Mouse (Mus musculus) megakaryocyte, adult 5-6 weeks (primary cell): ENCODE results near the gene Tbx1. TPM values are rescaled to one million over a fixed set of nuclear protein-coding genes. Genes with fewer than 3 reads are reported as not detected.

ENCODE experiments used
- ATAC-seq: 2 replicates; pipeline ENCODE4 v1.8.0; 2016; ENCODE audit warnings: mild to moderate bottlenecking, inconsistent platforms; ENCODE audit not compliant: poor library complexity, severe bottlenecking
- total RNA-seq, 2 experiments: library from RNA; stranded (forward) in 1 of 2; stranded (reverse) in 1 of 2; fragments of 153-499, 151-499 nt in 1 of 2; fragments of 221-1000, 200-1000 nt in 1 of 2; gene quantifications; 2 replicates each; pipeline versions ENCODE4 v1.2.3 to v1.2.4; 2015 to 2017

Gene Tbx1
- total RNA-seq, 2 experiments from 2014 or later: not detected

DNA sequence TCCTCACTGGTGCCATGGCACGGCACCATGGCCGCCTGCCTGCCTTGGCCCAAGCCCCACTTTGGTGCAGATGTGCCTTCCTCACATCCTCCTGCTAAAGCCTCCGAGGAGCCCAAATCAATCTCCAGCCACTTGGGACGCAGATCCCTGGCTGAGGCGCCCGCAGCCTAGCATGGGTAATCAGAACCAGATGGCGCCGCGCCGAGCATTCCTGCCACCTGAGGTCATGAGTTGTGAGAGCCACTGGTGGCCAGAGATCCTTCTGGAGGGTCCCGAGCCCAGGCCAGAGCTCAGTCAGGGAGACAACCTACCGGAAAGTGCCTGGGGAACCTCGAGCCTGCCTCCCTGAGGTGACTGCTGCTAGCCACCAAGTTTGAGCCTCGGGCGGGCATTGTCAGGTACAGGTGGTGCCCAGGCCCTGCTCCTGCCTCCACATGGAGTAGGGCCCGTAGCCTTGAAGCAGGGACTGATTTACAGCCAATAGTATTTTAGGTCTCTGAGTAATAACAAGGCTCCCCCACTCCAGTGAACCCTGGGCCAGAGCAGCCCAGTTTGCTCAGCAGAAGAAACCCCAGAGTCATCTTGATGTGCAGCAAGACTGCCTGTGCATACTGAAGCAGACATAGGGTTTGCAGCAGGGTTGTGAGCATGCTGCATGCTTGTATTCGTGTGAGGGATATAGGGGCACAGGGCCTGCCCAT is 35.1 kb downstream of the Tbx1 start:
- ATAC-seq: no peak

DNA sequence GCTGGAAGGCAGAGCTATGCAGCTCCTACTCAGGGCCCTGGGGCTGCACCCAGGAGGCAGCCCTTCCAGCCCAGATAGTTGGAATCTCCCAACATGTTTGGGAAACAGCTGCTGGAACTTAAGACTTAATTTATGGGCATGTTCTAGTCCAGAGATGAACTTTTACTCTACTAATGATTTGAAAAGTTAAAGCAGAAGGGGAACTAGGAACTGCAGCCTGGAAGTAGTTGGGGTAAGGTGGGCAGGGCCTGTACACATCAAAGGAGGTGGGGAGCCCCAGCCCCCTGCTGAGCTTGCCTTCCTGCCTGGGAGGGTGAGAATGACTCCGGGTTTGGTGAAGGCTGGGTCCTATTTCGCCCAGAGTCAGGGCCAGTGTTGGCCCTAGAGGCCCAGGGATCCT is 35.8 kb downstream of the Tbx1 start:
- no peak for ATAC-seq

DNA sequence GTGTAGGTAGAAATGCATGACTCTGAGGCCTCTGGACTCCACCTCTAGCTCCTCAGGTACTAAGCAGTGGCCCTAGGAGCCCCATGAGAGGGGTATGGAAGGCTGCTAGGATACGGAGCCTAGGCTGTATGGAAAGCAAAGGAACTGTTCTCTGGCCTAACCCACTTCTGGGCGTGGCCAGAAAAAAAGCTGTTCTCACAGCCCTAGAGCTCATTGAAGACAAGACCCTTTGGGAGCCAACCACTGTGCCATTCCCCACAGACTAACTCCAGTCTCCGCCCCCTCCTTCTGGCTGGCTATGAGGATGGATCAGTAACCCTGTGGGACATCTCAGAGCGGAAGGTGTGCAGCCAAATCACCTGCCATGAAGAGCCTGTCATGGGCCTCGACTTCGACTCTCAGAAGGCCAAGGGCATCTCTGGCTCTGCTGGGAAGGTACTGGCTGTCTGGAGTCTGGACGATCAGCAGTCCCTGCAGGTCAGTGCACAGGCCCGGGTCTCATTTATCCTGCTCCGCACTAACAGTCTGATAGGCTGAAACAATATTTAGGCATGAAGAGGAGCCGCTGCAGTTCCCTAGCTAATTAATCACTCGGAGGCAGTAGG is 38.3 kb downstream of the Tbx1 start:
- ATAC-seq: no peak

GRCm38 (mm10) chr16:18551604-18552003 is 38.9 kb downstream of the Tbx1 start:
- no peak for ATAC-seq

GRCm38 (mm10) chr16:18547891-18548290 is 42.6 kb downstream of the Tbx1 start:
- no peak for ATAC-seq

DNA sequence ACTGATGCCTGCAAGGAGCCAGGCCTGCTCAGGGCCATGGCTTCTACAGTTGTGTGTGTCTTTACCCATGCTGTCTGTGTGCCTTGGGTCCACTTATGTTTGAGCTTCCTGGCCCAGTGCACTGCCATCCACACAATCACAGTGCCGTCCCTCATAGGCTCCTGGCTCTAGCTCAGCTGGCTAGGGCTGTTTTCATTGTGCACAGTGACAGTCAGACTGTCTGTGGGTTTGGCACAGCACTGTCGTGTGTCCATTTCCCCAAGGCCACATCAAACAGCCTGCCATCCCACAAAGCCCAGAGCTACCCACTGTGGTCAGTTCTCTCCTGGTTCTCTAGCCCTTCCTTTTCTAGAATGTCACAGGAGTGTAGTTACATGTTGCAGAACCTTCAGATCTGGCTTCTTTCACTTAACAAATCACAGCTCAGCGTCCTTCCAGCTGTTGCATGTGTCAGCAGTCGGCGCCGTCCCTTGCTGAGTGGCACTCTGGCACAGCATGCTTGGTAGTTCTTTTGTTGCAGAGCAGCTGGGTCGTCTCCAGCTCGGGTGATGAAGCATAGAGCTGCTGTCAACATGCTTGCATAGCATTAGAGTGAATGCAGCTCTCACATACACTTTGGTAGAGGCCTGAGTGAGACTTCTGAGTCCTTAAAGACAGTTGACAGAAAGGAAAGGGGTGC is 47.2 kb downstream of the Tbx1 start:
- ATAC-seq: no peak

GRCm38 (mm10) chr16:18539281-18539680 is 51.2 kb downstream of the Tbx1 start:
- ATAC-seq: no peak

- ATAC-seq: no peak
These were observed 53.0 kb downstream of the Tbx1 start for GRCm38 (mm10) chr16:18537407-18537990.

GRCm38 (mm10) chr16:18533061-18533460 is 57.4 kb downstream of the Tbx1 start:
- peak; percentile 100 for ATAC-seq

Other genes starting within 250 kb of the Tbx1 start
- gene Tango2, start 242.6 kb downstream of the Tbx1 start, total RNA-seq (2015): 27.2 and 27.4 TPM in 2 replicates
- gene Tango2, start 242.6 kb downstream of the Tbx1 start, total RNA-seq (2017): 5.7 and 11.8 TPM in 2 replicates
- 0.38 and 0.68 TPM in 2 replicates for gene Arvcf, start 242.5 kb downstream of the Tbx1 start, total RNA-seq (2015)
- 1.5 and 3.0 TPM in 2 replicates for gene Arvcf, start 242.5 kb downstream of the Tbx1 start, total RNA-seq (2017)
- 10.3 and 11.8 TPM in 2 replicates for gene Txnrd2, start 164.3 kb downstream of the Tbx1 start, total RNA-seq (2015)
- gene Txnrd2, start 164.3 kb downstream of the Tbx1 start, total RNA-seq (2017): 7.0 and 9.3 TPM in 2 replicates
- 37.8 and 40.8 TPM in 2 replicates for gene Comt, start 163.8 kb downstream of the Tbx1 start, total RNA-seq (2015)
- gene Comt, start 163.8 kb downstream of the Tbx1 start, total RNA-seq (2017): 40.1 and 43.8 TPM in 2 replicates
- gene Gnb1l, start 92.0 kb downstream of the Tbx1 start, total RNA-seq (2015): 1.7 and 4.6 TPM in 2 replicates
- 0.20 and 3.5 TPM in 2 replicates for gene Gnb1l, start 92.0 kb downstream of the Tbx1 start, total RNA-seq (2017)
- 2.4 and 2.5 TPM in 2 replicates for gene Rtl10, start 91.8 kb downstream of the Tbx1 start, total RNA-seq (2015)
- gene Rtl10, start 91.8 kb downstream of the Tbx1 start, total RNA-seq (2017): 0.29 and 3.5 TPM in 2 replicates
- gene Gp1bb, start 31.7 kb upstream of the Tbx1 start, total RNA-seq (2015): 0.38 and 0.55 TPM in 2 replicates
- 0.70 TPM in 1 of 2 replicates, not detected in the other for gene Gp1bb, start 31.7 kb upstream of the Tbx1 start, total RNA-seq (2017)
- gene Gm49601, start 35.8 kb upstream of the Tbx1 start, total RNA-seq (2015): 1.7 and 2.9 TPM in 2 replicates
- 0.61 and 3.2 TPM in 2 replicates for gene Gm49601, start 35.8 kb upstream of the Tbx1 start, total RNA-seq (2017)
- 19.5 and 23.5 TPM in 2 replicates for gene Sept5, start 39.3 kb upstream of the Tbx1 start, total RNA-seq (2015)
- gene Sept5, start 39.3 kb upstream of the Tbx1 start, total RNA-seq (2017): 11.6 and 17.0 TPM in 2 replicates
- not detected in 2 replicates for gene Cldn5, start 186.2 kb upstream of the Tbx1 start, total RNA-seq (2015)
- not detected in 2 replicates for gene Cldn5, start 186.2 kb upstream of the Tbx1 start, total RNA-seq (2017)
- 47.7 and 57.5 TPM in 2 replicates for gene Ufd1, start 221.1 kb upstream of the Tbx1 start, total RNA-seq (2015)
- gene Ufd1, start 221.1 kb upstream of the Tbx1 start, total RNA-seq (2017): 57.6 and 78.5 TPM in 2 replicates
- 62.8 and 67.1 TPM in 2 replicates for gene Cdc45, start 221.3 kb upstream of the Tbx1 start, total RNA-seq (2015)
- gene Cdc45, start 221.3 kb upstream of the Tbx1 start, total RNA-seq (2017): 75.0 and 89.6 TPM in 2 replicates
- 7.8 and 9.6 TPM in 2 replicates for gene 2510002D24Rik, start 245.9 kb upstream of the Tbx1 start, total RNA-seq (2015)
- gene 2510002D24Rik, start 245.9 kb upstream of the Tbx1 start, total RNA-seq (2017): 9.6 and 9.9 TPM in 2 replicates
- gene Gm28539, start 245.9 kb upstream of the Tbx1 start, total RNA-seq (2015): not detected in 2 replicates
- not detected in 2 replicates for gene Gm28539, start 245.9 kb upstream of the Tbx1 start, total RNA-seq (2017)